Mouse (Mus musculus): ENCODE measurements around the gene B9d2. TPM values are rescaled to one million over a fixed set of nuclear protein-coding genes. Genes with fewer than 3 reads are reported as not detected.

The B9d2 gene
- polyA plus RNA-seq (2012; rRNA removed) = 16.9 and 24.4 TPM in 2 replicates

GRCm38 (mm10) chr7:25680514-25681258 lies at the start of gene B9d2:
B9d2 (plus strand) TSS chr7:25680780.

GRCm38 (mm10) chr7:25658657-25659472 lies 21.7 kb upstream of the B9d2 start, which contains the start of the genes Bckdha and Exosc5:
Bckdha (minus strand) TSS chr7:25658981.
Exosc5 (plus strand) TSS chr7:25659164.

GRCm38 (mm10) chr7:25674719-25675300 lies 5.8 kb upstream of the B9d2 start, which contains the start of gene Tmem91:
Tmem91 (minus strand) TSS chr7:25675166.

GRCm38 (mm10) chr7:25686680-25687531 lies 6.3 kb downstream of the B9d2 start, which contains the start of gene Tgfb1:
Tgfb1 (plus strand) TSS chr7:25687002.

GRCm38 (mm10) chr7:25718788-25719417 lies 38.3 kb downstream of the B9d2 start, which contains the start of gene Ccdc97:
Ccdc97 (minus strand) TSS chr7:25719088.

Other genes starting within 250 kb of the B9d2 start
- gene Ceacam1, start 203.2 kb upstream of the B9d2 start, polyA plus RNA-seq (2012; rRNA removed) = 4.1 and 5.9 TPM in 2 replicates
- gene Ceacam2, start 140.9 kb upstream of the B9d2 start, polyA plus RNA-seq (2012; rRNA removed) = not detected in 2 replicates
- not detected in 2 replicates for gene Erich4, start 64.9 kb upstream of the B9d2 start, polyA plus RNA-seq (2012; rRNA removed)
- 43.1 and 44.3 TPM in 2 replicates for gene Dmac2, start 61.4 kb upstream of the B9d2 start, polyA plus RNA-seq (2012; rRNA removed)
- gene B3gnt8, start 54.1 kb upstream of the B9d2 start, polyA plus RNA-seq (2012; rRNA removed) = 7.9 and 10.2 TPM in 2 replicates
- 233 and 278 TPM in 2 replicates for gene Bckdha, start 21.8 kb upstream of the B9d2 start, polyA plus RNA-seq (2012; rRNA removed)
- gene Exosc5, start 21.6 kb upstream of the B9d2 start, polyA plus RNA-seq (2012; rRNA removed) = 50.2 and 58.9 TPM in 2 replicates
- 0.14 and 0.45 TPM in 2 replicates for gene Tmem91, start 5.6 kb upstream of the B9d2 start, polyA plus RNA-seq (2012; rRNA removed)
- 11.9 and 17.6 TPM in 2 replicates for gene Tgfb1, start 6.2 kb downstream of the B9d2 start, polyA plus RNA-seq (2012; rRNA removed)
- gene Ccdc97, start 38.3 kb downstream of the B9d2 start, polyA plus RNA-seq (2012; rRNA removed) = 33.8 and 34.5 TPM in 2 replicates
- 19.3 and 19.7 TPM in 2 replicates for gene Hnrnpul1, start 74.0 kb downstream of the B9d2 start, polyA plus RNA-seq (2012; rRNA removed)
- 24.4 and 24.7 TPM in 2 replicates for gene Axl, start 107.9 kb downstream of the B9d2 start, polyA plus RNA-seq (2012; rRNA removed)
- 302 and 325 TPM in 2 replicates for gene Cyp2s1, start 136.1 kb downstream of the B9d2 start, polyA plus RNA-seq (2012; rRNA removed)
- gene Cyp2b10, start 216.8 kb downstream of the B9d2 start, polyA plus RNA-seq (2012; rRNA removed) = 0.26 and 0.31 TPM in 2 replicates